Mouse (Mus musculus): ENCODE data around the gene Xkrx. TPM values are rescaled to one million over a fixed set of nuclear protein-coding genes. Genes with fewer than 3 reads are reported as not detected.

Xkrx gene
- polyA plus RNA-seq, 1 experiment, result 0.02 TPM

DNA sequence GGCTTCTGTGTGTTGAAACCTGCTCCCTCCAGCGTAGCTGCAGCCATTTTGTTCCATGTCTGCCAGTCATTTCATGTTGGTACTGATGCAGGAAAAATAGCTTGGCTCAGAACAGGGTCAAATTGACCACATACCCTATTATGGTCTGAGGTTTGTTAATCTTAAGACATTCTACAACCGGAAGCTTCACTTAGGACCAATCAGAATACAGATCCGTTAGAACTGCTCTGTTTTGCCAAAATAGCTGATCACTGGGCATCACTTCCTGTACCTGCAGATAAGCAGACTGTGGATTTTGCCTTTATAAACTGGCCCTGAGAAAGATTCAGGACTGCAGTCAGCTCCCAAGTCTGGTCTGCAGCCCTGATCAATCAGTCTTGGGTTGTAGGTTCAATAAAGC lies 33.3 kb downstream of the Xkrx start:
- no peak overlapping the region for H3K4me3 ChIP-seq
- TF ChIP-seq E2F4 (IDR thresholded peaks at IDR 0.05; ENCODE audit: insufficient read depth), result no peak
- no peak for TF ChIP-seq TCF12 (IDR thresholded peaks at IDR 0.05; ENCODE audit: insufficient read depth, poor library complexity, severe bottlenecking)
- TF ChIP-seq CEBPB (IDR thresholded peaks at IDR 0.05; ENCODE audit: insufficient read depth, poor library complexity, severe bottlenecking), result no peak
- no peak for TF ChIP-seq TCF3 (IDR thresholded peaks at IDR 0.05; ENCODE audit: insufficient read length, low read depth)
- TF ChIP-seq POLR2AphosphoS2 (IDR thresholded peaks at IDR 0.05; ENCODE audit: insufficient read length, low read depth), result no peak
- no peak for TF ChIP-seq REST (IDR thresholded peaks at IDR 0.05; ENCODE audit: insufficient read depth, insufficient read length)
- no peak for TF ChIP-seq MAX (IDR thresholded peaks at IDR 0.05; ENCODE audit: low read depth)
- no peak for TF ChIP-seq USF1 (IDR thresholded peaks at IDR 0.05; ENCODE audit: low read depth)
- TF ChIP-seq SRF (IDR thresholded peaks at IDR 0.05; ENCODE audit: control insufficient read depth, insufficient read length, low read depth), result no peak
- no peak for TF ChIP-seq MYOG (IDR thresholded peaks at IDR 0.05; ENCODE audit: control insufficient read depth in 1 of 3, insufficient read depth in 1 of 3, insufficient read length in 2 of 3, low read depth in 2 of 3)
- TF ChIP-seq POLR2A (IDR thresholded peaks at IDR 0.05; ENCODE audit: insufficient read length, low read depth), result no peak
- no peak for TF ChIP-seq MYOD1 (IDR thresholded peaks at IDR 0.05; ENCODE audit: control insufficient read depth in 1 of 3, insufficient read length in 2 of 3, low read depth in 2 of 3)
- H3ac ChIP-seq (ENCODE audit: control insufficient read depth, insufficient read length), result no peak overlapping the region
- H3K4me2 ChIP-seq (ENCODE audit: low read depth), result no peak overlapping the region
- no peaks in the 10 kb centered on the region for H3K79me2 ChIP-seq (ENCODE audit: control insufficient read depth, insufficient read depth)
- no peaks in the 10 kb centered on the region for H3K36me3 ChIP-seq (ENCODE audit: control insufficient read depth, insufficient read depth)
- H3K27me3 ChIP-seq (ENCODE audit: control insufficient read depth, insufficient read depth, insufficient read length), result no peaks in the 10 kb centered on the region

DNA sequence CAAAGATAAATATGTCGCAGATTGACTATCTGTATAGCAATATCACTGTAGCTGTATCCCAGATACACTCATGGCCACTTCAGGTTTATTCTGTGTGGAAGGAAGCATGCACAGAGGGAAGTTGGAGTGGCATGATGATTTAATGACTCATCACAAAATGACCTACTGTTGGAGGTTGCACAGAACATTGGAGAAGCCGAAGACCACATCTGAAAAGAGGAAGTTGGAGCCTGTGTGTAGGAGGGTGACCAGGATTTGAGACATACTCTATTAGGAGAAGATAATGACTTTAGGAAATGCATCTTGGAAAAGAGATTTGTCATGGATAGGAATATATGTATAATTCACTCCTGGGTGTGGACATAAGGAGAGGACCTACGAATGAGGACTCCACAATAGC lies 45.5 kb downstream of the Xkrx start:
- Histone ChIP-seq H3K79me2 (ENCODE audit: control insufficient read depth, insufficient read depth) (no peaks in the 10 kb centered on the region), H3K4me3 (no peak overlapping the region), H3K36me3 (ENCODE audit: control insufficient read depth, insufficient read depth) (no peaks in the 10 kb centered on the region), H3K27me3 (ENCODE audit: control insufficient read depth, insufficient read depth, insufficient read length) (no peaks in the 10 kb centered on the region), H3ac (ENCODE audit: control insufficient read depth, insufficient read length) (no peak overlapping the region), H3K4me2 (ENCODE audit: low read depth) (no peak overlapping the region)
- TF ChIP-seq POLR2A (IDR thresholded peaks at IDR 0.05; ENCODE audit: insufficient read length, low read depth) (no peak), CEBPB (IDR thresholded peaks at IDR 0.05; ENCODE audit: insufficient read depth, poor library complexity, severe bottlenecking) (no peak), MYOG (IDR thresholded peaks at IDR 0.05; ENCODE audit: control insufficient read depth in 1 of 3, insufficient read depth in 1 of 3, insufficient read length in 2 of 3, low read depth in 2 of 3) (no peak), SRF (IDR thresholded peaks at IDR 0.05; ENCODE audit: control insufficient read depth, insufficient read length, low read depth) (no peak)

DNA sequence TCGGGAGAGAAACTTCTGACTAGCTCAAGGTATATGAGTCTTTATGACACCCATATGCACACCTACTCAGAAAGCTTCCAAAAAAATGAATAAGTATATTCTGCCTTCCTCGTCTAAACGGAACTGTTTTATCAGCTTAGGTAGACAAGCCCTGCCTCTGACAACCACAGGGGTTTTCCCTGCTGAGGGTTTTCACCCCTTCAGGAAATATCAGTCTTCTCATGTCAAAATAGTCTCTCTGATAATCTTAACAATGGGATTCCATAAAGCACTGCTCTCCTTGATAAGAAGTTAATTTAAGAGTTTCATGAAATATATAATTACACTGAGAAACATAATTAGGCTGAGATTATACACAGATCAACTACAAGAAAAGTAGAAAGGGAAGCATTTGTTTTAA lies 50.1 kb downstream of the Xkrx start:
- Histone ChIP-seq H3K79me2 (ENCODE audit: control insufficient read depth, insufficient read depth) (no peaks in the 10 kb centered on the region), H3K4me2 (ENCODE audit: low read depth) (no peak overlapping the region), H3K27me3 (ENCODE audit: control insufficient read depth, insufficient read depth, insufficient read length) (no peaks in the 10 kb centered on the region), H3K4me3 (no peak overlapping the region), H3K36me3 (ENCODE audit: control insufficient read depth, insufficient read depth) (no peaks in the 10 kb centered on the region), H3ac (ENCODE audit: control insufficient read depth, insufficient read length) (no peak overlapping the region)
- TF ChIP-seq E2F4 (IDR thresholded peaks at IDR 0.05; ENCODE audit: insufficient read depth) (no peak), MYOG (IDR thresholded peaks at IDR 0.05; ENCODE audit: control insufficient read depth in 1 of 3, insufficient read depth in 1 of 3, insufficient read length in 2 of 3, low read depth in 2 of 3) (no peak), TCF3 (IDR thresholded peaks at IDR 0.05; ENCODE audit: insufficient read length, low read depth) (no peak), POLR2A (IDR thresholded peaks at IDR 0.05; ENCODE audit: insufficient read length, low read depth) (no peak), MYOD1 (IDR thresholded peaks at IDR 0.05; ENCODE audit: control insufficient read depth in 1 of 3, insufficient read length in 2 of 3, low read depth in 2 of 3) (no peak), CEBPB (IDR thresholded peaks at IDR 0.05; ENCODE audit: insufficient read depth, poor library complexity, severe bottlenecking) (no peak), SRF (IDR thresholded peaks at IDR 0.05; ENCODE audit: control insufficient read depth, insufficient read length, low read depth) (no peak)

GRCm38 (mm10) chrX:134102641-134103040 lies 59.2 kb downstream of the Xkrx start:
- no peak overlapping the region for H3K4me3 ChIP-seq
- no peaks in the 10 kb centered on the region for H3K79me2 ChIP-seq (ENCODE audit: control insufficient read depth, insufficient read depth)
- H3K4me2 ChIP-seq (ENCODE audit: low read depth), result no peak overlapping the region
- H3K36me3 ChIP-seq (ENCODE audit: control insufficient read depth, insufficient read depth), result no peaks in the 10 kb centered on the region
- no peaks in the 10 kb centered on the region for H3K27me3 ChIP-seq (ENCODE audit: control insufficient read depth, insufficient read depth, insufficient read length)
- TF ChIP-seq SRF (IDR thresholded peaks at IDR 0.05; ENCODE audit: control insufficient read depth, insufficient read length, low read depth), result no peak
- TF ChIP-seq MYOD1 (IDR thresholded peaks at IDR 0.05; ENCODE audit: control insufficient read depth in 1 of 3, insufficient read length in 2 of 3, low read depth in 2 of 3), result no peak
- TF ChIP-seq E2F4 (IDR thresholded peaks at IDR 0.05; ENCODE audit: insufficient read depth), result no peak
- H3ac ChIP-seq (ENCODE audit: control insufficient read depth, insufficient read length), result no peak overlapping the region

Other genes starting within 250 kb of the Xkrx start
- gene Sytl4, start 180.3 kb downstream of the Xkrx start, polyA plus RNA-seq (2012; fragmentation: generic; extraction: Trizol), result not detected
- gene Cstf2, start 102.9 kb downstream of the Xkrx start, polyA plus RNA-seq (2012; fragmentation: generic; extraction: Trizol), result 15.7 TPM
- gene Arl13a, start 25.4 kb upstream of the Xkrx start, polyA plus RNA-seq (2012; fragmentation: generic; extraction: Trizol), result not detected
- 0.04 TPM for gene Nox1, start 59.9 kb upstream of the Xkrx start, polyA plus RNA-seq (2012; fragmentation: generic; extraction: Trizol)
- 8.0 TPM for gene Trmt2b, start 114.9 kb upstream of the Xkrx start, polyA plus RNA-seq (2012; fragmentation: generic; extraction: Trizol)
- gene Tmem35a, start 133.1 kb upstream of the Xkrx start, polyA plus RNA-seq (2012; fragmentation: generic; extraction: Trizol), result 0.61 TPM
- gene Cenpi, start 146.0 kb upstream of the Xkrx start, polyA plus RNA-seq (2012; fragmentation: generic; extraction: Trizol), result 3.5 TPM
- gene Drp2, start 242.5 kb upstream of the Xkrx start, polyA plus RNA-seq (2012; fragmentation: generic; extraction: Trizol), result 8.0 TPM

All from myocyte (in vitro differentiated cells).